Mouse (Mus musculus) 416B (cell line): ENCODE measurements at regions not wholly inside any gene's neighbourhood (a gene's known extent, or its start where the extent isn't known, plus 50 kb on each side); places are given as distances from the start of the nearest gene placed in this dataset.

ENCODE experiments used
- DNase-seq: peaks from one replicate; pipeline ENCODE4 v3.0.0; 2011; ENCODE audit warnings: low read depth

DNA sequence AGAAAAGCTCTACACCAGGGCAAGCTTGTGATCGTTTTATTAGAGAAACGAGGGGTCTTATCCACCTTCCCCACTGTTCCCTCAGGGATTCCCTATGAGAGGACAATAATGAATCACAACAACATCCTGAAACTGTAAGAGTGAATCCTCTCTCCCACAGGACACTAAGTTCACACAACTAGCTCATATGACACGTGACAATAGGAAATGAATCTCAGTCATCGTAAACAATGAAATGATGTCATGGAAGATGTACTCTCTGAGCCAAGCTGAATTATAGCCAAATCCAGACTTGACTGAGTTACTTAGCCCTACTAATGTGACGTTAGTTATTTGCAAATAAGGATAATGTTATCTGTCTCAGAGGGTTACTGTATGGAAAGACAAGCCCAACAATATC lies 54.6 kb upstream of the Ccn6 start:
- DNase-seq, result no peak

- DNase-seq, result no peak
These were observed 52.7 kb upstream of the Ccn6 start for GRCm38 (mm10) chr10:39216142-39216904.

DNA sequence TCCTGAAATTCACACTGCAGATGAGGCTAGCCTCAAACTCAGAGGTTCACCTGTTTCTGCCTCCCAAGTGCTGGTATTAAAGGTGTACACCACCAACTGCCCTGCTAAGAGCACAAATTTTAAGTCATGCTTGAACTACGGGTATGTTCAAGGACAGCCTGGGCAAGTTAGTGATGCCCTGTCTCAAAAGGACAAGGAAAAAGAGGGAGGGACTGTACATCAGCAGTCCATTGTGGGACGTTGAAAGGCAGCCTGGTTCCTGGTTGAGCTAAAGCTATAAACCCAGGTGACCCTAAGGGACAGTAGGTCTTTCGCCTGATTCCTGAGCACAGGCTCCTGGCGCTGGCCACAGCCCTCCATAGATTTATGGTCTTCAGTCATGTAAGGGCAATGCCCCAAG lies 51.0 kb upstream of the Ccn6 start:
- DNase-seq, result no peak
